Mouse (Mus musculus) embryonic facial prominence, embryonic 10.5 days (tissue): Measurements from ENCODE around the gene Mfap5. TPM values are rescaled to one million over a fixed set of nuclear protein-coding genes. Genes with fewer than 3 reads are reported as not detected.

Source experiments
- DNase-seq: peaks from one replicate; pipeline ENCODE4 v3.0.0-alpha.2; 2017; ENCODE audit warnings: low spot score
- H3K27ac ChIP-seq: fragments of 300-500 bp; sonication (generic); replicated peaks from 2 replicates; pipeline ENCODE4 v1.5.1; 2016; ENCODE audit warnings: mild to moderate bottlenecking
- H3K27me3 ChIP-seq: fragments of 300-500 bp; sonication (generic); replicated peaks from 2 replicates; pipeline ENCODE4 v1.6.1; 2016; ENCODE audit warnings: low read depth, mild to moderate bottlenecking; ENCODE audit not compliant: poor library complexity, severe bottlenecking
- H3K36me3 ChIP-seq: fragments of 300-500 bp; sonication (generic); replicated peaks from 2 replicates; pipeline ENCODE4 v1.6.1; 2016; ENCODE audit warnings: mild to moderate bottlenecking, moderate library complexity
- H3K4me1 ChIP-seq: fragments of 300-500 bp; sonication (generic); 2 replicates; pipeline ENCODE4 v1.6.1; 2016
- H3K4me3 ChIP-seq: fragments of 300-500 bp; sonication (generic); 2 replicates; pipeline ENCODE4 v1.5.1; 2016; ENCODE audit warnings: mild to moderate bottlenecking, moderate library complexity
- H3K9me3 ChIP-seq: fragments of 300-500 bp; sonication (generic); 2 replicates; pipeline ENCODE4 v1.6.1; 2016; ENCODE audit warnings: mild to moderate bottlenecking
- WGBS: fragments of 180-500 bp; shearing (Covaris S2); methylation state at CpG from one replicate; pipeline ENCODE4 v1.1.7; 2016; 5-methylcytosine and 5-hydroxymethylcytosine counted together
- polyA plus RNA-seq: library from polyadenylated mRNA; unstranded; fragments of >200 nt; fragmentation: Nextera tagmentation; extraction: Ambion mirVana; gene quantifications from 2 replicates; pipeline ENCODE4 v1.2.1, GENCODE M21; 2016

Mfap5 gene
- polyA plus RNA-seq, 1 experiment from 2014 or later = 0.62 TPM

GRCm38 (mm10) chr6:122553606-122554005 lies 48.0 kb downstream of the Mfap5 start, which contains the start of gene Aicda:
Gene Aicda (plus strand): TSS chr6:122553801.
- H3K36me3 ChIP-seq = no peaks in the 10 kb centered on the region
- no peaks in the 10 kb centered on the region for H3K9me3 ChIP-seq
- H3K4me1 ChIP-seq = no peaks in the 10 kb centered on the region; the same call in 1 of the 2 replicates
- peaks cover 8% of the 10 kb centered on the region for H3K27me3 ChIP-seq
- 59% methylated on average over 9 of the region's 9 CpGs for WGBS
- no peak within 1 kb of the TSS for H3K27ac ChIP-seq
- H3K4me3 ChIP-seq = no peak within 1 kb of the TSS
- no peak for DNase-seq

- Histone ChIP-seq H3K9me3 (no peaks in the 10 kb centered on the region), H3K27ac (no peak overlapping the region), H3K36me3 (no peaks in the 10 kb centered on the region), H3K4me1 (no peaks in the 10 kb centered on the region; the same call in 1 of the 2 replicates), H3K27me3 (peaks cover 8% of the 10 kb centered on the region), H3K4me3 (no peak overlapping the region)
- WGBS = 90% methylated on average over 6 of the region's 6 CpGs
- no peak for DNase-seq
Measured at GRCm38 (mm10) chr6:122554102-122554501, 48.5 kb downstream of the Mfap5 start.

GRCm38 (mm10) chr6:122555266-122555665 lies 49.6 kb downstream of the Mfap5 start:
- H3K4me1 ChIP-seq = peaks cover 9% of the 10 kb centered on the region
- DNase-seq = no peak
- WGBS = 48% methylated on average over 7 of the region's 7 CpGs
- H3K4me3 ChIP-seq = no peak overlapping the region
- no peaks in the 10 kb centered on the region for H3K36me3 ChIP-seq
- H3K27ac ChIP-seq = no peak overlapping the region
- peaks cover 8% of the 10 kb centered on the region for H3K27me3 ChIP-seq
- no peaks in the 10 kb centered on the region for H3K9me3 ChIP-seq

DNA sequence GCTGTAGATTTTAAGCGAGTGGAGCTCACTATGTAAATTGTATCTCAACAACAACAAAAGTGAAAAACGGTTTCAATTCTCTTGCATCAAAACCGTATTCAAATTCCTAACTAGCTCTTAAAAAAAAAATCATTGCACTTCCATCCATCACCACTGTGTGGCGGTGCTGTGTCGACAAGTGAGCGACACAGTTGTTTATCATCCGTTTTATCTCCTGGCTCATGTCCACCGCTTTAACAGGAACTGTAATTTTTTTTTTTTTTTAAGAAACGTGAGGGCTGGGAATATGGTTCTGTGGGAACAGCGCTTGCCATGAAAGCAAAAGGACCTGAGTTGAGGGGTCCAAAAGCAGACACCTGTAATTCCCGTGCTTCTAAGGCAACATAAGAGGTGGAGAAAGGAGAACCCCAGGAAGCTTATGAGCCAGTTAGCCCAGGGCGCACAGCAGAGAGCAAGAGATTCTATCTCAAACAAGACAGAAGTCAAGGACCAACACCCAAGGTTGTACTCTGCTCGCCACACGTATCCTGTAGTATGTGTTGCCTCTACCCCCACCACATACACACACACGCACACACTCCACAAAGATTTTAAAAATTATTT lies 51.4 kb downstream of the Mfap5 start:
- no peak overlapping the region for H3K27ac ChIP-seq
- H3K9me3 ChIP-seq = no peaks in the 10 kb centered on the region
- H3K4me1 ChIP-seq = peaks cover 12% of the 10 kb centered on the region
- WGBS = 26% methylated on average over 15 of the region's 15 CpGs
- peaks cover 22% of the 10 kb centered on the region for H3K27me3 ChIP-seq
- H3K36me3 ChIP-seq = no peaks in the 10 kb centered on the region
- H3K4me3 ChIP-seq = 0 out of 2 replicates have a peak overlapping the region, but pooled peaks have one; percentile 23
- DNase-seq = peak; percentile 39

- DNase-seq = peak; percentile 82
- peaks cover 30% of the 10 kb centered on the region for H3K27me3 ChIP-seq
- WGBS = 14% methylated on average over 17 of the region's 17 CpGs
- H3K27ac ChIP-seq = no peak overlapping the region
- peak overlapping the region; percentile 40 for H3K4me3 ChIP-seq
- peaks cover 12% of the 10 kb centered on the region for H3K4me1 ChIP-seq
- no peaks in the 10 kb centered on the region for H3K36me3 ChIP-seq
- H3K9me3 ChIP-seq = no peaks in the 10 kb centered on the region
Measured at GRCm38 (mm10) chr6:122560427-122560826, 54.8 kb downstream of the Mfap5 start.

DNA sequence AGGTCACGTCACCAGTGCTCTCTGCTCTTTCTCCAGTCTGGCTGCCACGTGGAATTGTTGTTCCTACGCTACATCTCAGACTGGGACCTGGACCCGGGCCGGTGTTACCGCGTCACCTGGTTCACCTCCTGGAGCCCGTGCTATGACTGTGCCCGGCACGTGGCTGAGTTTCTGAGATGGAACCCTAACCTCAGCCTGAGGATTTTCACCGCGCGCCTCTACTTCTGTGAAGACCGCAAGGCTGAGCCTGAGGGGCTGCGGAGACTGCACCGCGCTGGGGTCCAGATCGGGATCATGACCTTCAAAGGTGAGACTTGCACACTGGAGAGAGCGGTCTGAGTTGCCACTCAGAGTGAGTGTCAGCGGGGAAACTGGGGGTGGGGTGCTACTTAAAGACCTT lies 55.4 kb downstream of the Mfap5 start:
- Histone ChIP-seq H3K4me3 (no peak overlapping the region), H3K36me3 (no peaks in the 10 kb centered on the region), H3K27me3 (peaks cover 25% of the 10 kb centered on the region), H3K27ac (no peak overlapping the region), H3K4me1 (peaks cover 12% of the 10 kb centered on the region), H3K9me3 (no peaks in the 10 kb centered on the region)
- no peak for DNase-seq
- 83% methylated on average over 20 of the region's 20 CpGs for WGBS

DNA sequence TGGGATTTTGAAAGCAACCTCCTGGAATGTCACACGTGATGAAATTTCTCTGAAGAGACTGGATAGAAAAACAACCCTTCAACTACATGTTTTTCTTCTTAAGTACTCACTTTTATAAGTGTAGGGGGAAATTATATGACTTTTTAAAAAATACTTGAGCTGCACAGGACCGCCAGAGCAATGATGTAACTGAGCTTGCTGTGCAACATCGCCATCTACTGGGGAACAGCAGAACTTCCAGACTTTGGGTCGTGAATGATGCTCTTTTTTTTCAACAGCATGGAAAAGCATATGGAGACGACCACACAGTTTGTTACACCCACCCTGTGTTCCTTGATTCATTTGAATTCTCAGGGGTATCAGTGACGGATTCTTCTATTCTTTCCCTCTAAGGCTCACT lies 56.8 kb downstream of the Mfap5 start:
- no peaks in the 10 kb centered on the region for H3K36me3 ChIP-seq
- 3% methylated on average over 6 of the region's 6 CpGs for WGBS

GRCm38 (mm10) chr6:122565070-122565784 lies 59.6 kb downstream of the Mfap5 start:
- no peaks in the 10 kb centered on the region for H3K9me3 ChIP-seq
- H3K27ac ChIP-seq = no peak overlapping the region
- no peak for DNase-seq
- peaks cover 22% of the 10 kb centered on the region for H3K27me3 ChIP-seq
- peaks cover 4% of the 10 kb centered on the region; the same call in 1 of the 2 replicates for H3K4me1 ChIP-seq
- no peak overlapping the region for H3K4me3 ChIP-seq
- no peaks in the 10 kb centered on the region for H3K36me3 ChIP-seq
- 88% methylated on average over 9 of the region's 9 CpGs for WGBS

More for the DNA sequence above, 56.8 kb downstream of the Mfap5 start:
- no peak overlapping the region for H3K27ac ChIP-seq
- peaks cover 22% of the 10 kb centered on the region for H3K27me3 ChIP-seq
- no peak overlapping the region for H3K4me3 ChIP-seq
- H3K9me3 ChIP-seq = no peaks in the 10 kb centered on the region
- peak; percentile 68 for DNase-seq
- peaks cover 12% of the 10 kb centered on the region for H3K4me1 ChIP-seq

DNA sequence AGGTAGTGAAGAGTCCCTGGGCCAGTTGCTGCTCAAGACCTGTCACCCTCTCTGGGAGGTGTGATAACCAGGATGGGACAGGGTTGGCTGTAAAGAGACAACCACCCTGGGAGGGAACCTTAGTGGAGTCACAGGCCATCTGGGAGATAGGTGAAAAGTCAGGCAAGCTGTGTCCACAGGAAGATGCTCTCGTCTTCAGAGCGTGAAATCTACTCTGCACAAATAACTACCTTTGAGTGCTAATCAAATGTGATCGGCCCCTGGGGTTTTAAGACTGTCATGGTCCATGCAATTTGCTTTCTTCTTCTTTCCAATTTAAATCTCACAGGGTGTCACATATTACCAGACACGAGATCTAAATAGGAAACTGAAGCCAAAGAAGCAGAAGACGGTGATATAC lies 63.5 kb downstream of the Mfap5 start:
- Histone ChIP-seq H3K4me1 (no peaks in the 10 kb centered on the region), H3K9me3 (no peaks in the 10 kb centered on the region), H3K27ac (no peak overlapping the region), H3K27me3 (no peaks in the 10 kb centered on the region), H3K4me3 (no peak overlapping the region), H3K36me3 (no peaks in the 10 kb centered on the region)
- 67% methylated on average over 5 of the region's 5 CpGs for WGBS
- no peak for DNase-seq

DNA sequence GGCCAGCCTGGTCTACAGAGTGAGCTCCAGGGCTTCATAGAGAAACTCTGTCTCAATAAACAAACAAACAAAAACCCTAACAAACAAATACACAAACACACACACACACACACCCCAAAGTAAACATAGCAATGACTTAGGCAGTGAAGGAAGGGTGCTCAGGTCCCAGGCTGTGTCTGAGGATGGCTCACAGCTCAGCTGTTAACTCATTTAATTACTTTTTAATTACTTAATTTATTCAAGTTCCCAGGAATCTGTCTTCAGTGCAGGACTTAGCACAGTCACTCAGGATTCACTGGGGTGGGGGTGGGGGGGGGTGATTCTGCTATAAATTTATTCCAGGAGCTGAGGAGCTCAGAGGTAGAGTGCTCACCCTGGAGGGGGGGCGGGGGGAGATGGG lies 64.1 kb downstream of the Mfap5 start:
- DNase-seq = no peak
- H3K4me1 ChIP-seq = no peaks in the 10 kb centered on the region
- no peak overlapping the region for H3K4me3 ChIP-seq
- H3K9me3 ChIP-seq = no peaks in the 10 kb centered on the region
- no peaks in the 10 kb centered on the region for H3K27me3 ChIP-seq
- H3K27ac ChIP-seq = no peak overlapping the region
- WGBS = 65% methylated on average over 1 of the region's 1 CpGs
- H3K36me3 ChIP-seq = no peaks in the 10 kb centered on the region

DNA sequence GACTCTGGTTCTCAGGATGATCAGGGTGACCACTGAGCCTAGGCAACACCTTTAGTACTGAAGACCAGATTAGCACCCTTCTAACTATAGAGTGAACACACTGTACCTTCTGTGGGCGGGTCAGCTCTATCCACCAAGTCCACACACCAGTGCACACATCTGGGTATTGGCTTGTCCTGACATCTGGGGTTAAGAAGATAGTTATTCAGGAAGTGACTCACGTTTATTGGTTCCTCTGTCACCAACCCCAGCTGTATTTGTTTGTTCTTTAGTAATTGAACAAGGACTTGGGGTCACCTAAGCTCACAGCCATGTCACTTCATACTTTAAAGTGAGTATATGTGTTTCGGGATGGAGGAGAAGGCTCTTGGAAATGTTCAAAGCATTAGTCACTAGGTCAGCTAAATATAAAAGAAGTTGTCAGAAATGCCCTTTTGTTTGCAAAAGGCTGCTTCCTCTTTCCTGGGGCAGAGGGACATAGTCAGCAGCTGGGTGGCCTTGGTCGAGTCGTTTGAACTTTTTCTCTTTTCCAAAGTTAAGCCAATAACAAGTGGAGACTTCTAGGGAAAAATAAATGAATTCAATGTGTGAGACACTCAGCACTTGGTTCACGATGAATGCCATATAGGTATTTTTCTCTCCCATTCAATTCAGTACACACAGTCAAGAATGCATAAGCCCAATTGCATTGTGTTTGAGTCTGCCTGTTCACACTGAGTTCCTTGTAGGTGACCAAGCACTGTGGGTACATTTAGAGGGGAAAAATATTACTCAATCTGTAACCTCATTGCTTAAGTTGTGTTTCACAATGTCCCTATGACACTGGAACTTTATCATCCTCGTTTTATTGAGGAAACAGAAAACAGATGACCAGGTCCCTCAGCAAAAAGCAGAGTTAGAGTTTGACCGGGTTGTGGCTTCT lies 65.3 kb downstream of the Mfap5 start:
- no peak for DNase-seq
- Histone ChIP-seq H3K27ac (no peak overlapping the region), H3K36me3 (no peaks in the 10 kb centered on the region), H3K9me3 (no peaks in the 10 kb centered on the region), H3K27me3 (no peaks in the 10 kb centered on the region), H3K4me1 (no peaks in the 10 kb centered on the region), H3K4me3 (no peak overlapping the region)
- WGBS = 62% methylated on average over 8 of the region's 8 CpGs

- H3K27me3 ChIP-seq = no peaks in the 10 kb centered on the region
- no peaks in the 10 kb centered on the region for H3K36me3 ChIP-seq
- H3K4me1 ChIP-seq = no peaks in the 10 kb centered on the region
- WGBS = 87% methylated on average over 3 of the region's 3 CpGs
- H3K4me3 ChIP-seq = no peak overlapping the region
- no peaks in the 10 kb centered on the region for H3K9me3 ChIP-seq
- DNase-seq = no peak
- H3K27ac ChIP-seq = no peak overlapping the region
Measured at GRCm38 (mm10) chr6:122571617-122571959, 65.9 kb downstream of the Mfap5 start.
